16 mouse cellular contexts compared by ENCODE assay signal in the genomic region with DNA sequence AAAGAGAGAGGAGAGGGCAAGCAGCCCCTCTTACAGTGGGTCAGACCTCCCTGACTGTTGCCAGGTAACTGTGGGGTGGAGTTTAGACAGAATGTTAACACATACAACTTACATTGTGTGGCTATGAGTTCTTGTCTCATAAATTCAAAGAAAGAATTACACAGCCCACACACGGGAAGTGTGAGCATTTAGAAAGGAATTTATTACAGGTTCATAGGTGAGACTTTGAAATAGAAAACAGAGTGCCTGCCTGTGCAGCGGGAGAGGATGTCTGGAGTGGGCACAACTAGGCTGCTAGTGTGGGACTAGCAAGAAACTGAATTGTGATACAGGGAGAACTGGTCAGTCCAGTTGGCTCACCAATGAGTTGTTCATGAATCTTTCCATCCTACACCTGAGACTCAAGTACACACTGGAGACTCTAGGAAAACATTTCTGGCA.
A peak's percentile ranks its signal among the peaks of the same experiment; 100 is the strongest.
DNase-seq lines count a peak whose midpoint lies in the region; ATAC-seq and TF ChIP-seq lines count a peak whose summit lies in the region.
"Had no signal": no experiment of that assay in that cellular context is flagged by ENCODE, and none has a peak within 500 bp of the region (broad histone marks: within the 10 kb centered on the region; RNA-seq: fewer than 3 reads in every experiment).

No protein-coding gene starts in this region.

- H3K4me1 ChIP-seq in limb, embryonic 11.5 days (ENCODE audit: control insufficient read depth, insufficient read depth, low read length), result no peaks in the 10 kb centered on the region
- H3K4me1 ChIP-seq in limb, embryonic 10.5 days, result no peaks in the 10 kb centered on the region; the same call in 1 of the 2 replicates
- H3K4me1 ChIP-seq in lung, embryonic 16.5 days (replicated peaks; ENCODE audit: control insufficient read depth, insufficient read depth, low read length), result no peaks in the 10 kb centered on the region
- H3K4me1 ChIP-seq in heart, embryonic 10.5 days, result no peaks in the 10 kb centered on the region
- H3K4me1 ChIP-seq: liver, embryonic 13.5 days; megakaryocyte, embryonic 14.5 days; neural tube, embryonic 13.5 days had no signal

- no peaks in the 10 kb centered on the region for H3K36me3 ChIP-seq in limb, embryonic 11.5 days (ENCODE audit: control insufficient read depth, insufficient read depth, low read length)
- no peaks in the 10 kb centered on the region for H3K36me3 ChIP-seq in limb, embryonic 10.5 days
- H3K36me3 ChIP-seq in lung, embryonic 16.5 days (ENCODE audit: control insufficient read depth, insufficient read depth, low read length), result no peaks in the 10 kb centered on the region
- no peaks in the 10 kb centered on the region for H3K36me3 ChIP-seq in heart, embryonic 10.5 days
- H3K36me3 ChIP-seq: liver, embryonic 13.5 days; neural tube, embryonic 13.5 days had no signal

- no peak for DNase-seq in limb, embryonic 11.5 days (ENCODE audit: low spot score)
- no peak for DNase-seq in limb, embryonic 10.5 days (ENCODE audit: low spot score)
- peak; percentile 1 to 2 for DNase-seq in kidney, postnatal 36 days
- DNase-seq in layer of hippocampus, adult 18-20 months (ENCODE audit: low spot score in 2 of 2), result no peak
- no peak for DNase-seq in left cerebral cortex, adult 2 months (ENCODE audit: extremely low spot score in 1 of 2, low spot score in 2 of 2)
- DNase-seq in heart, embryonic 10.5 days (ENCODE audit: low spot score), result no peak
- DNase-seq: adrenal gland, postnatal 10 days; cerebellum, adult 9-10 months; layer of hippocampus, adult 9-11 months; liver, embryonic 13.5 days had no signal

- H3K9me3 ChIP-seq in limb, embryonic 11.5 days (ENCODE audit: control insufficient read depth, low read length), result no peaks in the 10 kb centered on the region
- no peaks in the 10 kb centered on the region for H3K9me3 ChIP-seq in limb, embryonic 10.5 days (replicated peaks)
- H3K9me3 ChIP-seq in lung, embryonic 16.5 days (ENCODE audit: control insufficient read depth, low read length), result no peaks in the 10 kb centered on the region
- no peaks in the 10 kb centered on the region for H3K9me3 ChIP-seq in heart, embryonic 10.5 days
- H3K9me3 ChIP-seq: liver, embryonic 13.5 days; megakaryocyte, embryonic 14.5 days; neural tube, embryonic 13.5 days had no signal

- no peak overlapping the region for H3K27ac ChIP-seq in limb, embryonic 11.5 days (replicated peaks; ENCODE audit: low read depth, low read length)
- no peak overlapping the region for H3K27ac ChIP-seq in limb, embryonic 10.5 days
- H3K27ac ChIP-seq in lung, embryonic 16.5 days (ENCODE audit: low read length), result peak overlapping the region; percentile 88
- no peak overlapping the region for H3K27ac ChIP-seq in left cerebral cortex, adult 2 months
- no peak overlapping the region for H3K27ac ChIP-seq in heart, embryonic 10.5 days
- H3K27ac ChIP-seq: hindbrain, postnatal 0 days; liver, embryonic 13.5 days; neural tube, embryonic 13.5 days had no signal

- no peak overlapping the region for H3K4me3 ChIP-seq in limb, embryonic 11.5 days (ENCODE audit: low read depth, low read length)
- H3K4me3 ChIP-seq in limb, embryonic 10.5 days, result no peak overlapping the region
- H3K4me3 ChIP-seq in lung, embryonic 16.5 days (ENCODE audit: low read length), result no peak overlapping the region; the same call in 1 of the 2 replicates
- H3K4me3 ChIP-seq in left cerebral cortex, adult 2 months, result no peak overlapping the region
- H3K4me3 ChIP-seq in heart, embryonic 10.5 days, result no peak overlapping the region
- H3K4me3 ChIP-seq: erythroblast, embryonic 14.5 days; liver, embryonic 13.5 days; megakaryocyte, embryonic 14.5 days; neural tube, embryonic 13.5 days had no signal

- intact Hi-C loops in left cerebral cortex, adult 2 months (cut with DNase I), result no loop called here

- 42% methylated on average over 2 of the region's 2 CpGs for WGBS in limb, embryonic 11.5 days
- 57% methylated on average over 2 of the region's 2 CpGs for WGBS in limb, embryonic 10.5 days
- 43% methylated on average over 2 of the region's 2 CpGs for WGBS in lung, embryonic 16.5 days
- WGBS in heart, embryonic 10.5 days, result 74% methylated on average over 2 of the region's 2 CpGs

- no peak overlapping the region for H3K4me2 ChIP-seq in limb, embryonic 11.5 days (ENCODE audit: low read depth, severe bottlenecking)
- 0 out of 2 replicates have a peak overlapping the region, but pooled peaks have one; percentile 20 for H3K4me2 ChIP-seq in lung, embryonic 16.5 days (ENCODE audit: low read depth, low read length)
- H3K4me2 ChIP-seq: liver, embryonic 13.5 days; neural tube, embryonic 13.5 days had no signal

- ATAC-seq in limb, embryonic 11.5 days (ENCODE audit: insufficient number of reproducible peaks, low FRiP score, low TSS enrichment, low read depth), result 0 out of 2 replicates have a peak, but pooled peaks have one; percentile 47
- ATAC-seq in lung, embryonic 16.5 days (ENCODE audit: low read depth), result peak; percentile 97
- ATAC-seq: forebrain, embryonic 16.5 days; hindbrain, postnatal 0 days had no signal

- no peaks in the 10 kb centered on the region for H3K27me3 ChIP-seq in limb, embryonic 11.5 days (ENCODE audit: control insufficient read depth, insufficient read depth, low read length)
- H3K27me3 ChIP-seq in limb, embryonic 10.5 days (ENCODE audit: low read depth, poor library complexity, severe bottlenecking), result no peaks in the 10 kb centered on the region
- no peaks in the 10 kb centered on the region for H3K27me3 ChIP-seq in lung, embryonic 16.5 days (ENCODE audit: control insufficient read depth, insufficient read depth, low read depth, low read length)
- no peaks in the 10 kb centered on the region for H3K27me3 ChIP-seq in heart, embryonic 10.5 days (ENCODE audit: insufficient read depth, poor library complexity, severe bottlenecking)
- H3K27me3 ChIP-seq: liver, embryonic 13.5 days; megakaryocyte, embryonic 14.5 days; neural tube, embryonic 13.5 days had no signal

- no peak for TF ChIP-seq CTCF in left cerebral cortex, adult 2 months (IDR thresholded peaks at IDR 0.05)

- no peak overlapping the region for H3K9ac ChIP-seq in limb, embryonic 11.5 days (ENCODE audit: low read length)
- no peak overlapping the region for H3K9ac ChIP-seq in lung, embryonic 16.5 days (ENCODE audit: low read length)
- H3K9ac ChIP-seq: liver, embryonic 13.5 days; neural tube, embryonic 13.5 days had no signal

Comparison
In these comparisons a context has a peak if more than half of its experiments do, and no peak if none do; other contexts are left out.
1. DNase-seq: peak in kidney, postnatal 36 days (2 of 2); none in limb, embryonic 11.5 days (single experiment), limb, embryonic 10.5 days (single experiment), layer of hippocampus, adult 18-20 months (0 of 2), left cerebral cortex, adult 2 months (0 of 2) and heart, embryonic 10.5 days (single experiment).